Mouse (Mus musculus) embryonic facial prominence, embryonic 12.5 days (tissue): Measurements from ENCODE around the gene Cdon. TPM values are rescaled to one million over a fixed set of nuclear protein-coding genes. Genes with fewer than 3 reads are reported as not detected.

Source experiments
- ATAC-seq: fragments of 200-750 bp; cut with Nextera tagmentation; 2 replicates; pipeline ENCODE4 v1.8.0; 2017; ENCODE audit not compliant: insufficient number of reproducible peaks, insufficient read depth, low FRiP score, low TSS enrichment
- H3K27ac ChIP-seq: fragments of 300-500 bp; sonication (generic); 2 replicates; pipeline ENCODE4 v1.5.1; 2016; ENCODE audit warnings: mild to moderate bottlenecking
- H3K27me3 ChIP-seq: fragments of 300-500 bp; sonication (generic); 2 replicates; pipeline ENCODE4 v1.6.1; 2016; ENCODE audit warnings: mild to moderate bottlenecking, moderate library complexity
- H3K36me3 ChIP-seq: fragments of 300-500 bp; sonication (generic); 2 replicates; pipeline ENCODE4 v1.6.1; 2016; ENCODE audit warnings: mild to moderate bottlenecking
- H3K4me1 ChIP-seq: fragments of 300-500 bp; sonication (generic); 2 replicates; pipeline ENCODE4 v1.6.1; 2016
- H3K4me2 ChIP-seq: fragments of 300-500 bp; sonication (generic); replicated peaks from 2 replicates; pipeline ENCODE4 v1.6.1; 2016; ENCODE audit warnings: mild to moderate bottlenecking, moderate library complexity
- H3K4me3 ChIP-seq: fragments of 300-500 bp; sonication (generic); 2 replicates; pipeline ENCODE4 v1.5.1; 2016; ENCODE audit warnings: mild to moderate bottlenecking
- H3K9ac ChIP-seq: fragments of 300-500 bp; sonication (generic); 2 replicates; pipeline ENCODE4 v1.6.1; 2016; ENCODE audit warnings: mild to moderate bottlenecking, moderate library complexity
- H3K9me3 ChIP-seq: fragments of 300-500 bp; sonication (generic); 2 replicates; pipeline ENCODE4 v1.6.1; 2016; ENCODE audit warnings: mild to moderate bottlenecking, moderate library complexity
- WGBS: fragments of 180-500 bp; shearing (Covaris S2); methylation state at CpG from one replicate; pipeline ENCODE4 v1.1.7; 2016; 5-methylcytosine and 5-hydroxymethylcytosine counted together
- polyA plus RNA-seq: library from polyadenylated mRNA; unstranded; fragments of >200 nt; fragmentation: Nextera tagmentation; extraction: Ambion mirVana; gene quantifications from 2 replicates; pipeline ENCODE4 v1.2.1, GENCODE M21; 2016

Cdon gene
- polyA plus RNA-seq, 1 experiment from 2014 or later: 18.3 TPM

DNA sequence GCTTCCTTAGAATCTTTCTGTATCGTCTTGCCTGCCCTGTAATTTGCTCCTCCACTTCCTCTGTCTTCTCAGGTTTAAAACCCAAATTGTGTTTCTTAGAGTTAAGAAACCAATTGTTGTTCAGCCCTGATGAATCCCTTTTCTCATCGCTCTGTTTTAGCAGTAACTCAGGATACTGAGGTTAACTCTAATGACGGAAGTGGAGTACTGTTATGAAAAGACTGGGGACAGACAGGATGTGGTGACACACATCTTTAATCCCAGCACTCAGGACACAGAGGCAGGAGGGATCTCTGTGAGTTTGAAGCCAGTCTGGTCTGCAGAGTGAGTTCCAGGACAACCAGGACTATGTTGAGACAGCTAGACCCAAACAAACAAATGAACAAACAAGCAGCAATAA lies 74.5 kb downstream of the Cdon start:
- H3K36me3 ChIP-seq: peaks cover 29% of the 10 kb centered on the region
- no peak overlapping the region for H3K4me3 ChIP-seq
- no peak overlapping the region for H3K27ac ChIP-seq
- no peaks in the 10 kb centered on the region for H3K27me3 ChIP-seq
- H3K4me1 ChIP-seq: peaks cover 15% of the 10 kb centered on the region; the same call in 1 of the 2 replicates
- WGBS: 50% methylated on average over 3 of the region's 3 CpGs
- no peaks in the 10 kb centered on the region for H3K9me3 ChIP-seq
- no peak overlapping the region for H3K4me2 ChIP-seq
- no peak for ATAC-seq
- H3K9ac ChIP-seq: no peak overlapping the region

DNA sequence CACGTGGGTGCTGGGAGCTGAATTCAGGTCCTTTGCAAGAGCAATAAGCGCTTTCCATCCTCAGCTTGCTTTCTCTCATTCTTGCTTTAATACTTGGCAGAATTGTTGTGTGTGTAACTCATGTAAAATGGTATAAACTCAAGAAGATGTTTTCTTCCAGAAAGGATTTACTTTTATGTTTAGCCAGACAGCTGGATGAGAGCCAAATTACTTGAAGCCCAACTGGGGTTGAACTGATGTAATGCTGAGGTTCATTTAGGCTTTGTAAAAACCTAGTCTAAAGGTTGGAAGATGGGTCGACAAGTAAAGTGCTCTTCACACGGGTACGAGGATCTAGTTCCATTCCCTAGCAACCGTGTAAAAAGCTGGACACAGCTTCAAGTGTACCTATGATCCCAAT lies 79.0 kb downstream of the Cdon start:
- no peak for ATAC-seq
- H3K9me3 ChIP-seq: no peaks in the 10 kb centered on the region
- H3K4me1 ChIP-seq: peaks cover 2% of the 10 kb centered on the region; the same call in 1 of the 2 replicates
- no peak overlapping the region for H3K9ac ChIP-seq
- H3K27me3 ChIP-seq: no peaks in the 10 kb centered on the region
- no peak overlapping the region for H3K4me2 ChIP-seq
- H3K36me3 ChIP-seq: peaks cover 47% of the 10 kb centered on the region
- H3K27ac ChIP-seq: no peak overlapping the region
- WGBS: 91% methylated on average over 6 of the region's 6 CpGs
- no peak overlapping the region for H3K4me3 ChIP-seq

DNA sequence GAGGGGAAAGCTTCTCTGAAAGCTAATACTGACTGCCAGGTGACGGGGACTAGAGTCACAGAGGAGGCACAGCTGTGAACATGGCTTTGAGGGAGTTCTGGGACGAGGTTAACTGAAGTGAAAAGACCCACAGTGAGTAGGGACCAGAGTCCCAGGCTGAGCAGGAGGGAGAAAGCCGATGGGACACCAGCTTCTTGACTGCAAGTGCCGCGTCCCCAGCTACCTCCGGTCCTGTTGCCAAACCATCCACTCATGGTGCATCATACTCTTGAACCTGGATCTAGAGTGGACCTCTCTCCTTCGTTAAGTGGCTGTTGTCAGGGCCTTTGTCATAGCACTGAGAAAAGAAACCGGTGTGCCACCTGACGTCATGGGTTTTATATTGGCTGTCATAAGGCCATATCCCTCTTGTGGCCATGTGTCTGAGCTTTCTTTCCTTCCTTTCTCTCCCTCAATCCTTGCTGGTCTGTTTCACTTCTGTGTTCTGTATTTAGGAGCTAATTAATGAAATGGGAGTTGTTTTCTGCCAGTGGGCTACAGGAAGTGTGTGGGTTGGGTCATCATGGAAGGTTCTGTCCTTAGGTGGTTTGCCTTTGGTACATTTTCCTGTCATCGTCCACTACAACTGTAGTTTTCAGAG lies 81.6 kb downstream of the Cdon start:
- Histone ChIP-seq H3K4me3 (no peak overlapping the region), H3K27ac (no peak overlapping the region), H3K36me3 (peaks cover 47% of the 10 kb centered on the region), H3K9ac (no peak overlapping the region), H3K4me1 (peaks cover 9% of the 10 kb centered on the region), H3K9me3 (no peaks in the 10 kb centered on the region), H3K27me3 (no peaks in the 10 kb centered on the region), H3K4me2 (no peak overlapping the region)
- ATAC-seq: no peak
- WGBS: 88% methylated on average over 10 of the region's 10 CpGs

GRCm38 (mm10) chr9:35508234-35508633 lies 87.3 kb downstream of the Cdon start:
- WGBS: 35% methylated on average over 8 of the region's 8 CpGs
- peak overlapping the region; percentile 59 for H3K27ac ChIP-seq

GRCm38 (mm10) chr9:35513900-35514299 lies 93.0 kb downstream of the Cdon start:
- Histone ChIP-seq H3K4me2 (no peak overlapping the region), H3K9ac (no peak overlapping the region), H3K9me3 (no peaks in the 10 kb centered on the region), H3K4me1 (no peaks in the 10 kb centered on the region), H3K36me3 (no peaks in the 10 kb centered on the region), H3K4me3 (no peak overlapping the region), H3K27me3 (peaks cover 5% of the 10 kb centered on the region; the same call in 1 of the 2 replicates), H3K27ac (no peak overlapping the region)
- 80% methylated on average over 4 of the region's 4 CpGs for WGBS
- ATAC-seq: no peak

More at GRCm38 (mm10) chr9:35508234-35508633, 87.3 kb downstream of the Cdon start:
- H3K9ac ChIP-seq: no peak overlapping the region
- H3K4me3 ChIP-seq: no peak overlapping the region
- H3K27me3 ChIP-seq: 0 out of 2 replicates have a peak, but pooled peaks cover 5% of the 10 kb centered on the region
- H3K4me2 ChIP-seq: no peak overlapping the region
- ATAC-seq: 0 out of 2 replicates have a peak, but pooled peaks have one; percentile 6
- H3K9me3 ChIP-seq: no peaks in the 10 kb centered on the region
- peaks cover 9% of the 10 kb centered on the region for H3K36me3 ChIP-seq
- peaks cover 20% of the 10 kb centered on the region for H3K4me1 ChIP-seq

- Histone ChIP-seq H3K36me3 (no peaks in the 10 kb centered on the region), H3K4me2 (no peak overlapping the region), H3K27me3 (peaks cover 2% of the 10 kb centered on the region; the same call in 1 of the 2 replicates), H3K9ac (no peak overlapping the region), H3K4me1 (0 out of 2 replicates have a peak, but pooled peaks cover 1% of the 10 kb centered on the region), H3K4me3 (no peak overlapping the region), H3K27ac (no peak overlapping the region), H3K9me3 (no peaks in the 10 kb centered on the region)
- ATAC-seq: no peak
- 88% methylated on average over 5 of the region's 5 CpGs for WGBS
Observed at GRCm38 (mm10) chr9:35516182-35516581, 95.3 kb downstream of the Cdon start.

- Histone ChIP-seq H3K27me3 (no peaks in the 10 kb centered on the region; the same call in 1 of the 2 replicates), H3K4me2 (no peak overlapping the region), H3K4me3 (no peak overlapping the region), H3K9me3 (no peaks in the 10 kb centered on the region), H3K9ac (no peak overlapping the region), H3K36me3 (no peaks in the 10 kb centered on the region), H3K4me1 (0 out of 2 replicates have a peak, but pooled peaks cover 5% of the 10 kb centered on the region), H3K27ac (no peak overlapping the region)
- no peak for ATAC-seq
- 93% methylated on average over 16 of the region's 16 CpGs for whole genome bisulfite sequencing
Observed at GRCm38 (mm10) chr9:35516711-35517110, 95.8 kb downstream of the Cdon start.

DNA sequence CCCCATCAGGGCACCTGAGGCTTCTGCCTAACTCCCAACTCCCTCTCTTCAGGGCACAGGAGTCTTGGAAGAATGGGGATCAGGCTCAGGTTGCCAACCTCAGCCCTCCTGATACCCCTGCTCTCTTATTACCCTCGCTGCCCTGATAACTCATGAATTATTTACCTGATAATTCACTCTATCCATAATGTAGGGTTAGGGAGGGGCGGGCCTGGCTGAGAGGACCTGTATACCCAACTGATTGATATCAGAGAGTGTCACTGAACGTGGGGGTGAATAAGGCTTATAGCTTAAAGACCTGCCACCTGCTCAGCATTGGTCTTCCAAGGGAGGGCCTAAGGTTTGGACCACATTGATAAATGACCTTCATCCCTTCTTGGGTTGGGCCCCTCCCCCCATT lies 97.2 kb downstream of the Cdon start, which contains the start of gene Gm1113:
Gene Gm1113 (minus strand): TSS at position 101 of the 400 bp plus-strand sequence.
- Histone ChIP-seq H3K27me3 (no peaks in the 10 kb centered on the region; the same call in 1 of the 2 replicates), H3K4me3 (no peak within 1 kb of the TSS), H3K9me3 (no peaks in the 10 kb centered on the region), H3K4me1 (peaks cover 7% of the 10 kb centered on the region; the same call in 1 of the 2 replicates), H3K9ac (no peak within 1 kb of the TSS), H3K4me2 (no peak within 1 kb of the TSS), H3K36me3 (no peaks in the 10 kb centered on the region), H3K27ac (no peak within 1 kb of the TSS)
- 86% methylated on average over 3 of the region's 3 CpGs for WGBS
- ATAC-seq: no peak

- ATAC-seq: no peak
- no peak overlapping the region for H3K27ac ChIP-seq
- H3K36me3 ChIP-seq: no peaks in the 10 kb centered on the region
- H3K4me2 ChIP-seq: no peak overlapping the region
- H3K4me1 ChIP-seq: peaks cover 19% of the 10 kb centered on the region
- 77% methylated on average over 6 of the region's 6 CpGs for WGBS
- H3K9me3 ChIP-seq: no peaks in the 10 kb centered on the region
- no peak overlapping the region for H3K9ac ChIP-seq
- H3K27me3 ChIP-seq: no peaks in the 10 kb centered on the region
- H3K4me3 ChIP-seq: no peak overlapping the region
Observed at GRCm38 (mm10) chr9:35520631-35521348, 99.9 kb downstream of the Cdon start.

- Histone ChIP-seq H3K4me1 (peaks cover 19% of the 10 kb centered on the region), H3K9me3 (no peaks in the 10 kb centered on the region), H3K36me3 (no peaks in the 10 kb centered on the region), H3K4me2 (no peak overlapping the region), H3K27ac (no peak overlapping the region), H3K27me3 (no peaks in the 10 kb centered on the region), H3K4me3 (no peak overlapping the region), H3K9ac (no peak overlapping the region)
- no peak for ATAC-seq
- 51% methylated on average over 2 of the region's 2 CpGs for WGBS
Observed at GRCm38 (mm10) chr9:35522241-35522640, 101.3 kb downstream of the Cdon start.

GRCm38 (mm10) chr9:35522821-35523515 lies 102.0 kb downstream of the Cdon start:
- Histone ChIP-seq H3K9me3 (no peaks in the 10 kb centered on the region), H3K36me3 (no peaks in the 10 kb centered on the region), H3K4me1 (peaks cover 21% of the 10 kb centered on the region), H3K4me3 (no peak overlapping the region), H3K4me2 (no peak overlapping the region), H3K9ac (no peak overlapping the region), H3K27me3 (no peaks in the 10 kb centered on the region), H3K27ac (peak overlapping the region; percentile 30)
- no peak for ATAC-seq
- 75% methylated on average over 1 of the region's 1 CpGs for WGBS
